Mouse (Mus musculus) layer of hippocampus, adult 2 months (tissue): Measurements from ENCODE around the gene Gigyf1. TPM values are rescaled to one million over a fixed set of nuclear protein-coding genes. Genes with fewer than 3 reads are reported as not detected.

ENCODE experiments used
- DNase-seq, 2 experiments: peaks; one replicate each; pipeline ENCODE4 v3.0.0; 2022; ENCODE audit warnings: low spot score in 2 of 2
- H3K27ac ChIP-seq: fragments of 200-600 bp; 2 replicates; pipeline ENCODE4 v1.8.1; 2022
- H3K4me3 ChIP-seq: fragments of 200-600 bp; 2 replicates; pipeline ENCODE4 v1.8.1; 2022; ENCODE audit warnings: mild to moderate bottlenecking
- CTCF ChIP-seq: fragments of 200-600 bp; conservative IDR thresholded peaks from 2 replicates; pipeline ENCODE4 v1.8.1; 2022; ENCODE audit warnings: antibody characterized with exemption, mild to moderate bottlenecking, moderate library complexity
- long read RNA-seq, 2 experiments: library from polyadenylated mRNA; stranded (forward); transcript quantifications; one replicate each; pipeline ENCODE4 v2.0.0; 2021; ENCODE audit warnings: borderline mapping rate in 2 of 2
- total RNA-seq, 2 experiments: library from RNA; stranded (reverse); gene quantifications; 2 replicates each; pipeline ENCODE4 v1.2.3; 2021

Gigyf1 gene
- total RNA-seq, result 10 to 100 TPM; 61.9 to 63.5 TPM
- long read RNA-seq, experiment 1, partial matches to known transcripts, result 0 of 15 reads
- long read RNA-seq, experiment 1, other reads (novel, unspliced or antisense), result 15 of 15 reads
- long read RNA-seq, experiment 2, partial matches to known transcripts, result 10 of 15 reads
- long read RNA-seq, experiment 2, other reads (novel, unspliced or antisense), result 5 of 15 reads

- H3K27ac ChIP-seq, result no peak within 1 kb of the TSS
- no peak for DNase-seq
- no peak within 1 kb of the TSS for H3K4me3 ChIP-seq
- peak; percentile 77 for TF ChIP-seq CTCF
These were observed at the start of gene Gigyf1 for GRCm38 (mm10) chr5:137518436-137518835. Gigyf1 (plus strand) TSS chr5:137518548.

GRCm38 (mm10) chr5:137472252-137472904 lies 46.0 kb upstream of the Gigyf1 start:
- TF ChIP-seq CTCF, result no peak
- no peak for DNase-seq
- H3K4me3 ChIP-seq, result no peak overlapping the region
- no peak overlapping the region for H3K27ac ChIP-seq

GRCm38 (mm10) chr5:137474351-137474750 lies 44.0 kb upstream of the Gigyf1 start:
- H3K27ac ChIP-seq, result no peak overlapping the region
- no peak for DNase-seq
- TF ChIP-seq CTCF, result no peak
- no peak overlapping the region for H3K4me3 ChIP-seq

GRCm38 (mm10) chr5:137476964-137477363 lies 41.4 kb upstream of the Gigyf1 start, which contains the start of gene Zan:
Zan (minus strand) TSS chr5:137477064.
- Histone ChIP-seq H3K4me3 (no peak within 1 kb of the TSS), H3K27ac (no peak within 1 kb of the TSS)
- no peak for DNase-seq
- TF ChIP-seq CTCF, result no peak

- peak; percentile 76 for TF ChIP-seq CTCF
- Histone ChIP-seq H3K27ac (no peak overlapping the region), H3K4me3 (no peak overlapping the region)
- DNase-seq, result peak; percentile 67 to 84
These were observed 37.2 kb upstream of the Gigyf1 start for GRCm38 (mm10) chr5:137481138-137481537.

GRCm38 (mm10) chr5:137481897-137482296 lies 36.5 kb upstream of the Gigyf1 start:
- TF ChIP-seq CTCF, result no peak
- no peak for DNase-seq
- Histone ChIP-seq H3K27ac (no peak overlapping the region), H3K4me3 (no peak overlapping the region)

GRCm38 (mm10) chr5:137485071-137485850 lies 33.1 kb upstream of the Gigyf1 start:
- TF ChIP-seq CTCF, result no peak
- H3K27ac ChIP-seq, result no peak overlapping the region
- H3K4me3 ChIP-seq, result no peak overlapping the region
- DNase-seq, result no peak

GRCm38 (mm10) chr5:137485851-137486155 lies 32.5 kb upstream of the Gigyf1 start:
- TF ChIP-seq CTCF, result no peak
- Histone ChIP-seq H3K27ac (no peak overlapping the region), H3K4me3 (no peak overlapping the region)
- DNase-seq, result no peak

GRCm38 (mm10) chr5:137487616-137488015 lies 30.7 kb upstream of the Gigyf1 start:
- no peak overlapping the region for H3K4me3 ChIP-seq
- no peak overlapping the region for H3K27ac ChIP-seq
- peak; percentile 60 for TF ChIP-seq CTCF
- DNase-seq, result no peak

- Histone ChIP-seq H3K27ac (peak overlapping the region; percentile 67), H3K4me3 (no peak overlapping the region)
- DNase-seq, result peak; percentile 49 to 67
- no peak for TF ChIP-seq CTCF
These were observed 26.8 kb upstream of the Gigyf1 start for GRCm38 (mm10) chr5:137491559-137491958.

- no peak for TF ChIP-seq CTCF
- Histone ChIP-seq H3K4me3 (no peak overlapping the region), H3K27ac (peak overlapping the region; percentile 14; the same call in 1 of the 2 replicates)
- DNase-seq, result no peak
These were observed 24.5 kb upstream of the Gigyf1 start for GRCm38 (mm10) chr5:137493831-137494230.

- Histone ChIP-seq H3K4me3 (no peak overlapping the region), H3K27ac (no peak overlapping the region)
- TF ChIP-seq CTCF, result no peak
- DNase-seq, result no peak
These were observed 18.2 kb upstream of the Gigyf1 start for GRCm38 (mm10) chr5:137500186-137500585.

- H3K4me3 ChIP-seq, result peak within 1 kb of the TSS; percentile 84
- H3K27ac ChIP-seq, result peak within 1 kb of the TSS; percentile 100
- TF ChIP-seq CTCF, result peak; percentile 91
- DNase-seq, result peak; percentile 99 to 100
These were observed 16.4 kb upstream of the Gigyf1 start, which contains the start of gene Pop7 for GRCm38 (mm10) chr5:137501709-137502666. Pop7 (minus strand) TSS chr5:137502518.
